Mouse (Mus musculus) gastrocnemius, adult 2 months (tissue): ENCODE measurements at regions not wholly inside any gene's neighbourhood (a gene's known extent, or its start where the extent isn't known, plus 50 kb on each side); places are given as distances from the start of the nearest gene placed in this dataset.

Source experiments
- DNase-seq: peaks from one replicate; pipeline ENCODE4 v3.0.0; 2022
- H3K27ac ChIP-seq: fragments of 200-600 bp; 2 replicates; pipeline ENCODE4 v1.8.1; 2022; ENCODE audit warnings: mild to moderate bottlenecking
- H3K4me3 ChIP-seq: fragments of 200-600 bp; 2 replicates; pipeline ENCODE4 v1.8.1; 2022; ENCODE audit warnings: mild to moderate bottlenecking, moderate library complexity
- CTCF ChIP-seq: fragments of 200-600 bp; IDR thresholded peaks from 2 replicates; pipeline ENCODE4 v1.8.1; 2022; ENCODE audit warnings: antibody characterized with exemption, mild to moderate bottlenecking, moderate library complexity
- intact Hi-C: fragments of 180-260 bp; cut with DNase I; formaldehyde crosslinking; loops from one replicate; pipeline ENCODE4 v1.15.1; 2025

- no peak overlapping the region for H3K27ac ChIP-seq
- TF ChIP-seq CTCF: no peak
- DNase-seq: peak; percentile 19
- intact Hi-C loops: no loop called here
- no peak overlapping the region for H3K4me3 ChIP-seq
These were observed 214.9 kb upstream of the B3gat1 start for GRCm38 (mm10) chr9:26518651-26519050.

- Histone ChIP-seq H3K27ac (no peak overlapping the region), H3K4me3 (no peak overlapping the region)
- TF ChIP-seq CTCF: no peak
- intact Hi-C loops: no loop called here
- peak; percentile 52 for DNase-seq
These were observed 213.7 kb upstream of the B3gat1 start for GRCm38 (mm10) chr9:26519581-26520501.

- TF ChIP-seq CTCF: no peak
- H3K4me3 ChIP-seq: no peak overlapping the region
- DNase-seq: no peak
- no peak overlapping the region for H3K27ac ChIP-seq
- intact Hi-C loops: no loop called here
These were observed 209.4 kb upstream of the B3gat1 start for GRCm38 (mm10) chr9:26524089-26524488.

- H3K4me3 ChIP-seq: no peak overlapping the region
- no peak for TF ChIP-seq CTCF
- DNase-seq: no peak
- H3K27ac ChIP-seq: no peak overlapping the region
- intact Hi-C loops: no loop called here
These were observed 204.8 kb upstream of the B3gat1 start for GRCm38 (mm10) chr9:26528761-26529160.

- TF ChIP-seq CTCF: no peak
- no peak overlapping the region for H3K27ac ChIP-seq
- intact Hi-C loops: no loop called here
- H3K4me3 ChIP-seq: no peak overlapping the region
- no peak for DNase-seq
These were observed 194.5 kb upstream of the B3gat1 start for GRCm38 (mm10) chr9:26539042-26539441.

GRCm38 (mm10) chr9:26548328-26548922, 185.1 kb upstream of the B3gat1 start:
- peak; percentile 51 for DNase-seq
- H3K27ac ChIP-seq: no peak overlapping the region
- TF ChIP-seq CTCF: no peak
- H3K4me3 ChIP-seq: peak overlapping the region; percentile 9; the same call in 1 of the 2 replicates
- intact Hi-C loops: no loop called here

GRCm38 (mm10) chr9:26549118-26549517, 184.4 kb upstream of the B3gat1 start:
- TF ChIP-seq CTCF: no peak
- intact Hi-C loops: no loop called here
- no peak overlapping the region for H3K27ac ChIP-seq
- no peak overlapping the region for H3K4me3 ChIP-seq
- no peak for DNase-seq

- TF ChIP-seq CTCF: no peak
- intact Hi-C loops: no loop called here
- no peak overlapping the region for H3K4me3 ChIP-seq
- no peak overlapping the region for H3K27ac ChIP-seq
- no peak for DNase-seq
These were observed 184.0 kb upstream of the B3gat1 start for GRCm38 (mm10) chr9:26549551-26549950.

- no peak for TF ChIP-seq CTCF
- Histone ChIP-seq H3K4me3 (no peak overlapping the region), H3K27ac (no peak overlapping the region)
- intact Hi-C loops: no loop called here
- DNase-seq: no peak
These were observed 157.5 kb upstream of the B3gat1 start for GRCm38 (mm10) chr9:26575990-26576389.

GRCm38 (mm10) chr9:26601979-26602378, 131.5 kb upstream of the B3gat1 start:
- no peak overlapping the region for H3K27ac ChIP-seq
- TF ChIP-seq CTCF: no peak
- intact Hi-C loops: no loop called here
- no peak overlapping the region for H3K4me3 ChIP-seq
- no peak for DNase-seq

- H3K27ac ChIP-seq: no peak overlapping the region
- intact Hi-C loops: no loop called here
- no peak for TF ChIP-seq CTCF
- no peak overlapping the region for H3K4me3 ChIP-seq
- no peak for DNase-seq
These were observed 129.0 kb upstream of the B3gat1 start for GRCm38 (mm10) chr9:26604552-26604951.

- no peak for DNase-seq
- no peak for TF ChIP-seq CTCF
- intact Hi-C loops: no loop called here
- Histone ChIP-seq H3K27ac (no peak overlapping the region), H3K4me3 (no peak overlapping the region)
These were observed 121.7 kb upstream of the B3gat1 start for GRCm38 (mm10) chr9:26611711-26612437.
